Mouse (Mus musculus) layer of hippocampus, adult 9-10 months (tissue): ENCODE results near the gene Ninl.
"Not testable (repeated sequence)": the region's sequence is repeated elsewhere in the genome, so short reads cannot be mapped to it uniquely, and the experiment has no call there.

ENCODE experiments used
- DNase-seq: peaks from one replicate; pipeline ENCODE4 v3.0.0; 2022; ENCODE audit warnings: low spot score

The Ninl gene

DNA sequence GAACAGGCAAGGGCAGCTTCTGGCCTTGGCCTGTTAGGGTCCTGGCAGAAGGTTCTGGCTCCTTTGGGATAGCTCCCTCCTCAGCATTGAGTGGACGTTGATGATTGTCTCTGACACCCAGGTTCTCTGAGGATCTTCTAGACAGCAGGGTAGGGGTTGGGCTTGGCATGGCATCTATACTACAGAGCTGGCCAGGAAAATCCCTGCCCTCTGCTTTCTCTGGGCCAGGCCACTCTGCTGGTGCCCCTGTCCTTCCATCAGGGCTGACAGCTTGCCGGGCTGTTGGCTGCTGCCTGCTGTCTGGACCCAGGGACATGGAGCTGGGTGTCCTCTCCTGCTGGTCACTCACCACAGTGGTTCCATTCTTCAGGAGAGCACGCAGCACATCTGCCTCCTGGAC lies 89.5 kb downstream of the Ninl start:
- DNase-seq, result no peak

DNA sequence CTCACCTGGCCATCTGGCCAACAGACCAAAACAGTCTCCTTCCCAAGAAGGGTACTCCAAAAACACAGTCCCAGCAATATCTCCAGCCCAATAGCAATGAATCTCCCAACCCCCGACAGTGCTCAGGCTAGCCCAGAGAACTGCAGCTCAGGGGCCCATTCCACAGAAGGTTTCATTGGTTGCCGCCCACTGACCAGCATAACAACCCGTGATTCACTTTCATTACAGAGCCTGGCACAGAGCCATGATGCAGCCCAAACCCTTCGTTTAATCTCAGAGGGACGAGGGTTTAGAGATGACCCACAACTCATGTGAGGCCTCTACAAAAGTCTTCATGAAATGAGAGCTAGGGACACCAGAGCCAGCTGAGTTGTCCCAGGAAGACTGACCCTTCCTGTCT lies 90.4 kb downstream of the Ninl start:
- DNase-seq, result no peak

DNA sequence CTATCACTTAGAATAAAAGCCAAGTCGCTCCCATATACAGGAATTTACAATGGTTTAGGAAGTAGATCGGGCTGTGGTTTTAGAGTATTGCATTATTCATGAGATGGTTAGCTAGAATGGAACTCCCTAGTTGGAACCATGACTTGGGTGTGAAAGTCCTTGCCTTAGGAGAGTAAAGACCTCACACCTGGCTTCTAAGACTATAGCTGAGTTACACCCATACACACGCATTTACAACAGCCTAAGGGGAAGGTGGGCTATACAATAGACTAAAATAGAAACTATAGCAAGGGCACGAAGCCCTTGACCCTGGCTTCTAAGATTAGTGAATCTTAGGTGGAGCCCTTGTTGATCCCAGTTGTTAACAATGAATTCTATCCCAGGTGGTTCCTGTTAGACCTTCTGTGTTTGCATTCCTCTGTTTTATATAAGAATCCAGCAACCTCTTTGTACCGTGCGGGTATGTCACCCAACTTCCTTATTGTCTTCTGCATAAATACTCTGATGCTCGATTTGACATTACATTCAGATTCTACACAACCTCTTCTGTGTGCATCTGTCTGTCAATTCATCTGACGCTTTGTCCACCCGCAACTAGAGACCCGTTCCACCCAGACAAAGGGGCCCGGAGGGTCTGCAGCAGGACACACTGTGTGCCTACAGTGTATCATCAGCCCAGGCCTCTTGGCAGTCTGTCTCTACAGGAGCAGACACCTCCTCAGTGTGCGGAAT lies 91.1 kb downstream of the Ninl start:
- DNase-seq, result not testable (repeated sequence)

DNA sequence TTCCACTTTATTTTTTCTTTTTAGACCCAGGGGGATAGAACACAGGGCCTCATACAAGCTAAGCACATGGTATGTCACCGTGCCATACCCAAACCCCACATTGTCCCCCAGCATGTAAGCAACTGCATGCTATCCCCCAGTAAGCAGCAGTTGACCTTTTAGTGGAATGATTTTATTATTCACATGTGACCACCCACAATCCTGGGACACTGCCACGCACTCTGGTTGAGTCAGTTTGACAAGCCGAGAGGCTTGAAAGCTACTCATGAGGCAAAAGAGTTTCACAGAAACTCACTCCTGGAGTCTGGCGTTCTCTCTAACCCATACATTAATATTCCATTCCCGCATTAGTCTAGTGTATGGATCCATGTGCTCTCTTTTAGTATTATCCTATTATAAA lies 91.8 kb downstream of the Ninl start:
- not testable (repeated sequence) for DNase-seq

DNA sequence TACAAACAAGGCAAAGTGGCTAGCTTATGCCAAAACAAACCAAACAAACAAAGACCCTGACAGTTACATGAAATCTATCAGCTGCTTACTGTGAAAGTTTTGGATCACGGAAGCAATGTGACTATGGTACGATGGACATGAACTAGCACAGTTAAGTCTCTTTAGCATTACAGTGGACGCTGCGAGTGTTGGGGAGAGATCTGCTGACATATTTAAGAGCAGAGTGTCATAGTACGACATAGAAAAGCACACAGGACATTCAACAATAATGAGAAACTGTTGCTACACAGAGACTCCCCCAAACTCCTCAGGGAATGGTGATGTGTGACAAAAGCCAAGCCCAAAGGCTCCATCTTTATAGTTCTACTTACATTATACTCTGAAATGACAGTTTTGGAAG lies 95.2 kb downstream of the Ninl start:
- DNase-seq, result no peak

DNA sequence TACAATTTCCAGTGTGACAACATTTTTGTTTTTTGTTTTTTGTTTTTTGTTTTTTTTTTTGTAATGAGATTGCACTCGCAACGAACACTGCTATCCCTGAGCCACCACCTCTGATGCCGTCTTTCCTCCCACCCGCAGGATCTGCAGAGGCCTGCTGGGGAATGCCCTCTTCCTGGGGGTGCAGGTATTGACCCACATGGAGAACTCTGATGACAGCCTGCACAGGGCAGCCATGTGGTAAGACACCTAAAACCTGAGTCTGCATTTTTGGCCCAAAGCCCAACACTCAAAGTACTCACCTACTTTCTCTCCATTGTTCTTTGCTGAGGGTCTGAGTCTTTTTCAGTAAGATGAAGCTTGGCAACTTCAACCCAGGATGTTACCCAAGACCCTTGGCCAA lies 104.5 kb downstream of the Ninl start:
- no peak for DNase-seq

DNA sequence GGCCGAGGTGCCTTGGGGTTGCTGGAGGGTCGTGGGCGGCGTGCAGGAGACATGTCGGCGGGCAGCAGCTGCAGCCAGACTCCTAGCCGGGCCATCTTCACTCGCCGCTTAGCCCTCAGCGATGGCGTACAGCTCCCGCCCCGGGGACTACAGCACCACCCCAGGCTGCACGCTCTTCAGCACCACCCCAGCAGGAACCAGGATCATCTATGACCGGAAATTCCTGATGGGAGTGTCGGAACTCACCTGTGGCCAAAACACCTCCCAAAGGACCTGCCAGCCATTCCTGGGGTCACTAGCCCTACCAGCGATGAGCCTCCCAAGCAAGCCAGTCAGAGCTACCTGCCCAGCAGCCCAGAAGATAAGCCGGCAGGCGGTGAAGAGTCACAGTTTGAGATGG lies 105.7 kb downstream of the Ninl start:
- no peak for DNase-seq

DNA sequence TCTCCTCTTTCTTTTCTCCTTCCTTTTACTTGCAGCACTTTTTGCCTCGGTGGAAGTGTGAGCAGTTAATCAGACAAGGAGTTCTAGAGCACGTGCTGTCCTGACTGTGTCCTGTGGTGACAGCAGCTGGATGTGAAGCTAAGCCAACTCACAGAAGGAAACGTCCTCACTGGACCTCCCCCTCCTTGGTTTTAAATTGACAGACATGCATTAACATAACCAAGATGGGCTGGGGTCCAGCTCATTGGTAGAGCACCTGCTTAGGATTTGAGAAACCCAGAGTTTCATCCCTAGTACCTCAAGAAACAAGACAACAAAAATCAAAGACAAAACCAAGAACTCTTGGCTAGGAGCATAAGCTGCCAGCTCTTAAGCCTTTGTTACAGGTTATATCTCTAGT lies 108.4 kb downstream of the Ninl start:
- no peak for DNase-seq

DNA sequence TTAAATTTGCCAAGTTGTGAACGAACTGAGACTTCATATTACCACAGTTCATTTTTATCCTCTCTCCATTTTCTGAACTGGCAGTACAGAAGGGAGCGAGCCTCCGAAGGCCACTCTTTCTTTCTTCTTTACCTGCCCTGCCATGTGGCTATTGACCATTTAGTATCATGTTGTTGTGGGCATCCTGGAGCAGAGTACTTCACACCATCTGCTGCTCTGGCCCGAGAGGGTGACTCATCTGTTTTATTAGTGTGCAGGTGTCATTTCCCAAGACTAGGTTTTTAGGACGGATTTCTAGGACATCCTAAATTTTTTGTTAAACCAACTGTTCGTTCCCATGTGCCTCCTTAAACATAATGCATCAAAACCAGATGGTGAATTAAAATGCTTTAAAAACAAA lies 110.0 kb downstream of the Ninl start:
- no peak for DNase-seq

DNA sequence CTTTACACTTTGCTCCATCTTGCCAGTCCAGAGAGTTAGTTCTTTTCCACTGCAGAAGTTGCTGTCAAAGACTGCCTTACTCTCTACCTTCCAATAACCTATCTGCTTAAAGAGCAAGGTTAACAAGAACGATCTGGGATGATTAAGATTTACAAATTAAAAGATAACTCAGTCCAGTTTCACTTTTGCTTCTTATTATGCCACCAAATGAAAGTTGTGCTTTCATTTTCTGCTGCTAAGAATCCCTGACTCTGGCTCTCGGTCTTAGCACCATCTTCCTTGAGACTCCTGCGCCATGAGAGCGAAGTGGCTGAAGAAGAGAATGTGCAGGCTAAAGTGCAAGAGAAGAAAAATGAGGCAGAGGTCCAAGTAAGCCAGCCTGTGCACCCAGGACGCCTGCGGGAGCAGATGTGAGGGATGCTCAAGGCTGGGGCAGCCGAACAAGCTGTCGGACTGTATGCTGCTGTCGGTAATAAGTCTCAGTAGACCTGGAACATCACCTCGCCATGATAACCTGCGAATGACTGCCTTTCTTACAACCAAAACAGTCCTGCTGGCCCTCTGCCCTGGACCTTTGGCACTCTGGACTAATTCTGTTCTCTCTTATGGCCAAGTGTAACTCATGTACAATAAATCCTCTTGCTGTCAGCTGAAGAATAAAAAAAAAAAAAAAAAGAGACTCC lies 112.0 kb downstream of the Ninl start:
- no peak for DNase-seq

DNA sequence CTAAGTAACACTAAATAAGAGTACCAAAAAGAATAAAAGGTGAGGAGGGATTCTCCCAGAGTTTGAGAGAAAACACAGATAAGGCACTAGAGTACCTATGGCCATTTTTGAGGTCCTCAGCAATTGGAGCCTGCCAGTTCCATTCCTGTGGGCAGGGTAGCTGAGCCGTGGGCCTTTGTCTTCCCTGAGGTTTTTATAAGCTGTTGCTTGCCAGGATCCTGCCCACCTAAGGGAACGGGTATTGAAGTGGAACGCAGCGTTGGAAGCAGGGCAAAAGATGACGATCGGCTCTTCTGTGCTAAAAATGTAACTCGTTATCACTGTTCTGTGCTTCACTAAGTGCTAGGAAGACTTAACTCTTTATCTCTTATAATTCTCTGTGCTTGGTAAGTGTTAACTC lies 115.7 kb downstream of the Ninl start:
- DNase-seq, result no peak

DNA sequence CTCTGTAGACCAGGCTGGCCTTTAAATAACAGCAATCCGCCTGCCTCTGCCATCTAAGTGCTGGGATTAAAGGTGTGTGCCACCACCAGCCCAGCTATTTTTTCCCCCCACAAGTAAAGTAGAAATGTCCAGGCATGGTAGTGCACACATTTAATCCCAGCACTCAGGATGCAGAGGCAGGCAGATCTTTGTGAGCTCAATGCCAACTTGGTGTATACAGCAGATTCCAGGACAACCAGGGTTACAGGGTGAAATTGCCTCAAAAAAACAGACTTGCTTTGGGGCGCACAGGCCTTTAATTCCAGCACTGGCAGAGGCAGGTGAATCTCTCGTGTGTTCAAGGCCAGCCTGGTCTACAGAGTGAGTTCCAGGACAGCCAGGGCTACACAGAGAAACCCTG lies 116.2 kb downstream of the Ninl start:
- no peak for DNase-seq

DNA sequence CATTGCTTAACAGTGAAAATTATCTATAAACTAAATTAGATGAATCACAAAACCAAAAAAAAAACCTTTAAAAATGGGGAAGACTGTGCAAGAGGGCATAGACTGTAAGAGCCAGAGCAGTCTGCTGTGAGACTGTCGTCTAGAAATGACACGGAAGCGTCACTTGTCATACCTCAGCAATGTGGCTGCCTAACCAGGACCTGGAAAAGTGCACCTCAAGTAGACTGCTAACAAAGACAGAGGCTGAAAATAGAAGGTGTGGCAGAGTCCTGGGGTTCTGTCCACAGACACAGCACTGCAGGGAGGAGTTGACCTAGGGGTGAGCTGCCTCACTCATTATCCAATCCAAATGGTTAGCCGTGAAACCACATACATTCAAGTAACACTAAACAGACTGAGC lies 117.0 kb downstream of the Ninl start:
- no peak for DNase-seq

DNA sequence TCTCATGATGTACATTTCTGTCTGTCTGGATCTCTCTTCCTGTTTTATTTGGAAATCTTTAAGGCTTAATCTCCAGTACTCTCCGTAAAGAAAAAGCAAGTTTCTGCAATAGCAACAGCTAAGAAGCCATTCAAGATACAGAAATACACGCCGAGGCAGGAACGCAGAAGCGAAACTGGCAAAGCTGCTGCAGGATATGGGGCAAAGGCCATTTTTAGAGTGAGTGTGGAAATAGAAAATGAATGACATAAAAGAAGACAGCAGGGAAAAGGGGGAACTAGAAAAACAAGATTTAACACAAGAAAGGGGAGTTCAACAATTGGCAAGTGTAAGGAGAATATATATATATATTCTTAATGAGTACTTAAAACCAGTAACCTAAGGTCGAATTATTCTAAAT lies 117.5 kb downstream of the Ninl start:
- no peak for DNase-seq

DNA sequence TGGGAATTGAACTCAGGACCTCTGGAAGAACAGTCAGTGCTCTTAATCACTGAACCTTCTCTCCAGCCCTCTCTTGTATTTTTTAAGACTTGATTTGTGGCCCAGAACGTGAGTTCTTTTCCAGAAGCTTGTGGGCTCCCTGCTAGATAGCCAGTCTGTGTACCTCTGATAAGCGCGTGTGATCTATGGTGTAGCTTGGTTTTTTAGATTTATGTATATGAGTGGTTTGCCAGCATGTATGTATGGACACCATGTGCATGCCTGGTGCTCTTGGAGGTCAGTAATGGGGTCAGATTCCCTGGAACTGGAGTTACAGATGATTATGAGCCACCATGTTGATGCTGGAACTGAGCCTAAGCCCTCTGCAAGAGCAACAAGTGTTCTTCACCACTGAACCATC lies 118.6 kb downstream of the Ninl start:
- no peak for DNase-seq

DNA sequence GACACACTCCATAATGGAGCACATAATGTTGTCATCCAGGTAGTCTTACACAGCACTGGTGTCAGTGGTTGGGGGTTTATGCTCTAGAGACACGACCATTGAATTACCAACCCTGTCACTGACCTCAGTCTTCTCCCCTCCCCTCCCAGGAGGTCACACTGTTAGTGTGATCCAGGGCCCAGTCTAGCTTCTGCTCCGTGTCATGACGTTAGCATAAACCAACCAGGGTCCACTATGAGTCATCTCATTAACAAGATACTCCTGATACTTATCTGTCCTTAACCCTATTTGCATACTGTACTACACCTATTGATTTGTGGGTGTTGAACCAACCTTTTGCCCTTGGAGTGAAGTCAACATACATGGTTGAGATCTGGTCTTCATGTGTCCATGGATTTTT lies 120.5 kb downstream of the Ninl start:
- no peak for DNase-seq

DNA sequence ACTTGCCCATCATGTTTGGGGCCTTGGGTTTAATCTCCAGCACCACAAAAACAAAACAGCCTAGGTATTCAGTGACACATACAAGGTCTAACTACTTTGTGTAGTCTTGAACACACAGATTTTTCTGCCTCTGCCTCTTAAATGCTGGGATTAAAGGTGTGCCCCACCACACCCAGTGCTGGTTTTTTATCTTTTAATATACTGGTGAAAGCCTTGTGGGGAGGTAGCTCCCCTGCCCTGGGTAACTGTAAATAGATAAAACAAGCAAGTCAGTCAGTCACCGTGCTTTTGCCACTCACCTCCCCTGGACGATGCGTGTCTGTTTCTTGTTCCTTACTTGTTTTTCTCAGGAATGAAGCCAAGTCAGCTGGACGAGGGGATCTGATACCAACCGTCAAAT lies 123.4 kb downstream of the Ninl start:
- DNase-seq, result no peak

DNA sequence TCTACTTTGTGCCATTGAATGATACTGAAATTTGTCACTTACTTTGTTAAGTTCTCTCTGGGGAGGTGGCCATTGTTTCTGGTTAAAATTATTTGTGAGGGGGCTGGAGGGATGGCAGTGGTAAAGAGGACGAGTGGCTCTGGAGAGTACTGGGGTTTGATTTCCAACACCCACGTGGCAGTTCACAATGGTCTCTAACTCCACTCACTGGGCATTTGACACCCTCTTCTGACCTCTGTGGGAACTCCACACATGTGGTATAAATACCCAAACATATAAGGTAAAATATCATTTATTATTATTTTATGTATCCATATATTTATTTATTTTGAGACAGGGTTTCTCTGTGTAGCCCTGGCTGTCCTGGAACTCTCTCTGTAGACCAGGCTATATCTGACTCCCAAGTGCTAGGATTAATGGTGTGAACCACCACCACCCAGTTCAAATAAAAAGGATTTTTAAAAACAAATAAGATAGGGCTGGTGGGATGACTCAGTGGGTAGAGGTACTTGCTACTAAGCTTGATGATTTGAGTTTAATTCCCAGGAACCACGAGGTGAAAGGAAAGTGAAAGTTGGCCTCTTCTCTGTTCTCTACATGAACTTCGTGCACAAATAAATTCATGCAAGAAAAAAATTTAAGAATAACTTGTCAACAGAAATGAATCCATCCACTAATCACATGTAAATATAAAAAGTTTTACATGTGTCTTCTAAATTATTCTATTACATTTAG lies 124.2 kb downstream of the Ninl start:
- DNase-seq, result no peak

DNA sequence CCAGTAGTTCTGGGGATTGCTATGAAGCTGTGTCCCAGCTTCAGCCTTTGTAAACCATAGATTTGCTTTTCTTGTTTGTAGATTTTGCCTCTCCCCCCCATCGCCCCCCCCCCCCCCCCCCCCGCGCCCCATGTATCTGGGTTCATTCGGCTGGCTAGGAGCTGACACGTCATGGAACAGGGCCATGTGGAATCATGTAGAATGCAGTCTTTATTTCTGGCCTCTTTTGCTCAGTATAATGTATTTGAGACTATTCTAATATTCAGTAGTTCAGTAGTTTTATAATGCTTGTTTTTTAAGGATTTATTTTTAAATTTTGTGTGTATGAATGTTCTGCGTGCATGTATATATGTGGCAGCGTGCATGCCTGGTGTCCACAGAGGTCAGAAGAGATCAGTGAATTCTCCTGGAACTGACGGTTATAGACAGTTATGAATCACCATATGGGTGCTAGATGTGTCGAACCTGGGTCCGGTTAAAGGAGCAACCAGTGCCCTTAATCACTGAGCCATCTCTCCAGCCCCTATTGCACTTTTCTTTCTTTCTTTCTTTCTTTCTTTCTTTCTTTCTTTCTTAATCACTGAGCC lies 128.8 kb downstream of the Ninl start:
- DNase-seq, result no peak

DNA sequence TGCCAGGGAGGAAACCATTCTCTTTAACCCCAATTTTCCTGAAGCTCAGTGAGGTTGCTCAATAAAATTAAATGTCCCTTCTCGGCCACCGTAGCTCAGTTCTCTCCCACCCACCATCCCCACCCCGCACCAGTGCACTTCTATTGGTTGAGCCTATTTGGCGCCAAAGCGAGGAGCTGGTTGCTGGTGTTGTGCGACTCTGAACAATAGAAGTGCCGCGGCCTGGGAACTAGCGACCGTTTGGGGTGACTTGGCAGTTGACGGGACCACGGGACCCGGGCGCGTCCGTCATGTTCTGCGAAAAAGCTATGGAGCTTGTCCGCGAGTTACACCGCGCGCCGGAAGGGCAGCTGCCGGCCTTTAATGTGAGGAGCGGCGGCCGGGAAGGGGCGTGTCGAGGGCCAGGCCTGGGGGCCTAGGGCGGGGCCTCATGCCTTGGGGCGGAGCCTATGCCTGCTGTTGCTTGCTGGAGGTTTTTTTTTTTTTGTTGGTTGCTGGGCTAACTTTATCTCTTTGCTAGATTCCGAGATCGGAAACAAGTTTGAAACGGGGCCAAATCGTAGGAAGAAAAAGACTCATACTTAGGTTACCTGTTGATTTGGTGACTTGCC lies 129.6 kb downstream of the Ninl start:
- DNase-seq, result peak; percentile 80

DNA sequence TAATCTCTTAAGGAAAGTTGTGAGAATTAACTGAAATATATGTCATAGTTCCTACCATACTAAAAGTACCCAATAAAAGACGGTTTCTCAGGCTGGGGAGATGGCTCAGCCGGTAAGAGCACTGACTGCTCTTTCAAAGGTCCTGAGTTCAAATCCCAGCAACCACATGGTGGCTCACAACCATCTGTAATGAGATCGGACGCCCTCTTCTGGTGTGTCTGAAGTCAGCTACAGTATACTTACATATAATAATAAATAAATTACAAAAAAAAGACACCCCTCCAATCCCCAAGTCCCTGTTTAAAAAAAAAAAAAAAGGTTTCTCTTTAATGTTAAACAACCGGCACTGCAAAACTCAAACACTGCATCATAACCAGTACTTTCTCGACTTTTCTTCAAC lies 130.3 kb downstream of the Ninl start:
- DNase-seq, result not testable (repeated sequence)

DNA sequence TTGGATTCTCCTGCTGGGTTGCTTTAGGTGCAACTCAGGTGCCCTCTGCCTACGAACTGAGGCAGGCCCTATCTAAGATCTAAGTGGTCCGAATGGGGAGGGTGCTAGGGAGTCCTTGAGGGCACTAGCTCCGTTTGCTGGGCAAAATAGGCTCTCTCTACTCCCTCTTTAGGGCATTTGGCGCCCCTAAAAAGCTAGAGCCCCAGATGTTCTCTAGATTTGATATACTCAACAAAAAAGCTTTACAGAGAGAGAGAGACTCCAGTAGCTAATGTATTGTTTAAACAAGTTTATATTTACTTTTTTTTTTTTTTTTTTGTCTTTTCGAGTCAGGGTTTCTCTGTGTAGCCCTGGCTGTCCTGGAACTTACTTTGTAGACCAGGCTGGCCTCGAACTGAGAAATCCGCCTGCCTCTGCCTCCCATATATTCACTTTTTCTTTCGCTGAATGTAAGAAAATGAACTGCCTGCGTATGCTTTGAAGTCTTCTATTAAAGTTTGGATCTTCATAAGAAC lies 134.2 kb downstream of the Ninl start, which contains the start of gene Gins1:
Gins1 (plus strand) TSS at position 465 of the 515 bp plus-strand sequence.
- DNase-seq, result no peak
